Mouse (Mus musculus) bone marrow macrophage, adult 2 months (primary cell): ENCODE data around the gene Mcts1. TPM values are rescaled to one million over a fixed set of nuclear protein-coding genes. Genes with fewer than 3 reads are reported as not detected.
A peak's percentile ranks its signal among the peaks of the same experiment; 100 is the strongest.

ENCODE experiments used
- H3K27ac ChIP-seq: 2 replicates; pipeline ENCODE4 v1.5.1; 2012; ENCODE audit warnings: low read depth, low read length; ENCODE audit not compliant: insufficient read depth
- H3K4me1 ChIP-seq: 2 replicates; pipeline ENCODE4 v1.6.1; 2012; ENCODE audit warnings: low read length; ENCODE audit not compliant: control insufficient read depth, insufficient read depth
- H3K4me3 ChIP-seq: 2 replicates; pipeline ENCODE4 v1.5.1; 2012; ENCODE audit warnings: mild to moderate bottlenecking, low read length, moderate library complexity; ENCODE audit not compliant: insufficient read depth
- CTCF ChIP-seq: IDR thresholded peaks from 2 replicates; pipeline ENCODE4 v1.5.1; 2012; ENCODE audit warnings: low read depth, mild to moderate bottlenecking, low read length, moderate library complexity
- POLR2A ChIP-seq: IDR thresholded peaks from 2 replicates; pipeline ENCODE4 v1.6.1; 2012; ENCODE audit warnings: mild to moderate bottlenecking, low read depth, low read length, borderline replicate concordance
- polyA plus RNA-seq: library from polyadenylated mRNA; stranded (reverse); fragments of >200 nt; gene quantifications from 2 replicates; pipeline ENCODE4 v1.2.4, GENCODE M21; 2012; ENCODE audit not compliant: missing spikeins, insufficient read depth, insufficient read length

Mcts1 gene
- 119 and 149 TPM in 2 replicates for polyA plus RNA-seq

DNA sequence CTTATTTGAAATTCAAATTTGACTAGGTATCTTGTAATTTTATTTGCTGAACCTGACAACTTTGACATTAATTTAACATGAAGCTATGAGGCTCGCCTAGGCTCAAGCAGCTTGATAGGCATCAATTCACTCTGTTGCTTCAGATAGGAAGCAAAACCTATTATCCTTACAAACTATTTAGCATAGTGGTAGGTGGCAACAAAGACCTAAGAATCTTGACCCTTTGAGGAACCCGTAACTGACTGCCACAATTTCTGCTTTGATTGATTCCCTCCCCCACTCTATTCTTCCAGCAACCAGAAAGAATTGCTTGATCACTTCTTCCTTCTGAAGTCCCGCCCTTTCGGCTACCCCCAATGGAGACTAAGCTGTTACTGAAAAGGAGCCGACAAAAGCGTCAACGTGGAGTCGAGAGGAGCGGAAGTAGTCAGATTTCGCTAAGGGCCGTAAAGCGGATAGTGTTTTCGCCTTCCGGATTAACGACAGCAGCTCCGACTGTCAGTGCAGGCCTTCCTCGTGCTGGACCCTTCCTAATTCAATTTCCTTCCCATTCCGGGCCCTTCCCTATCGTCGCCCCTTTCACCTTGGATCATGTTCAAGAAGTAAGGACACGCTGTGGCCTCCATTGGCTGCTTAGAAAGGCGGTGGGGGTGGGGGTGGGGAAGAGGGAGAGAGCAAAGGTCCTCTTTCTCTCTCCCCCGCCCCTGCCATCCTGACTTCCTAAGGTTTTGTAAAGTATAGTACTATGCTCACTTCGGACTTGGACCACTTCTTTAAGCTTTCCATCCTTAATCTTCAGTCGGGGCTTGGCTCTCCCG is at the start of gene Mcts1:
Gene Mcts1, plus strand, starts transcription at position 402 of the 818 bp plus-strand sequence.
- TF ChIP-seq POLR2A (no peak), CTCF (no peak)
- Histone ChIP-seq H3K27ac (peak within 1 kb of the TSS; percentile 98), H3K4me3 (peak within 1 kb of the TSS; percentile 77), H3K4me1 (no peaks in the 10 kb centered on the region)

GRCm38 (mm10) chrX:38553255-38553654 is 47.1 kb upstream of the Mcts1 start:
- TF ChIP-seq CTCF, result no peak
- TF ChIP-seq POLR2A, result no peak
- H3K4me3 ChIP-seq, result no peak overlapping the region
- H3K27ac ChIP-seq, result no peak overlapping the region
- H3K4me1 ChIP-seq, result no peaks in the 10 kb centered on the region

DNA sequence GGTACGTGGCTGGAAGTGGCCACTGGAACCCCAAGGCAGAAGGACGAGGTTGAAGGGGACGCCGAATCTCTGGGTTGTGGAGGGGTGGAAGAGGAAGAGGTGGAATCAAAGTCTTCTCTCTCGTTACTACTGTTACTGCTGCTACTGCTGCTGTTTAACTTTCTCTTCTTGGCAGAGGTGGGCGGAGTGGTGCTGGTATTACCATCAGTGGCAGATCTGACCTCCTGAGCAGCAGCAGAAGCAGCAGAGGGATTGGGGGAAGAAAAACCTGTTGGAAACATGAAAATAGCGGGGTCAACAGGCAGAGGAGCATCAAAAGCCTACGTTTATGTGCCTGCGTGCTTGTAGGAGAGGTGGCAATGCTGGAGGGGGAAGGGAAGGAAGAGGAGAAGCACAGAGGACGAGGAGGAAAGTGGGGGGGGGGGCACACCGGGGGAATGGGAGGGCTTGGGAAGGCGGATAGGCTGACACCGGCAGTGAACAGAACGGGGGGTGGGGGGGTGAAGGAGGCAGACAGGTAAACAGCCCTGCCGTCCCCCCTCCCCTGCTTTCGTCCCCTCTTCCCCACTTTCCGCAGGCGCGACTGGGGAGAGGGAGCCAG is 36.3 kb upstream of the Mcts1 start:
- no peak for TF ChIP-seq POLR2A
- TF ChIP-seq CTCF, result no peak
- Histone ChIP-seq H3K27ac (peak overlapping the region; percentile 94), H3K4me3 (peak overlapping the region; percentile 74), H3K4me1 (no peaks in the 10 kb centered on the region)

DNA sequence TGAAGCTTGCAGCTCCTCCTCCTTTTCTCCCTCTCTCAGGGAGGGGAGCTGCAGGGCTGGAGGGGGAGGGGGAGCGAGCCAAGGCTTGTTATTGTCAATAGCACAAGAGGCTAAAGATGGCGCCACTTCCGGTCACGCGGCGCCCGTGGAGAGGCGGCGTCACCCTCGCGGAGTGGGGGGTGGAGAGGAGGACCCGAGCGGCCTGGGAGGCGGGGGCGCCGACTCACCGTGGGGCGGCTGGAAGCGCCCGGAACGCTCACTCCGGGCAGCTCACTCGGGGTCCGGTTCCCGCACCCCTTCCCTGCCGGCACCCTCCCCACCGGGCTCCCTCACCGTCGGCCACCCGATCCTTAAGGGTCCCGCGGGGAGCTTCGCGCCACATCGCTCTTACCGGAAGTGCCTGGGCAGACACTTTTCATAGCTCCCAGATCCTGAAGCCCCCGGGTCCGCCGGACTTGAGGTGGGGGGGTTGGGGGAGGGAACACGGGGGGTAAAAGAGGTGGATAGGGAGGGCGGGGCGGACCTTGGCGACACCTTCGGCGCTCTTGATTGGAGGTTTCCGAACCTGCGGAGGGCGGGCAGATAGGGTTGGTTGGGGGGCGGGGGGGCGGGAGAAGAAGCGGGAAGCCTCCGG is 35.7 kb upstream of the Mcts1 start:
- TF ChIP-seq CTCF, result no peak
- no peak for TF ChIP-seq POLR2A
- no peaks in the 10 kb centered on the region for H3K4me1 ChIP-seq
- peak overlapping the region; percentile 94 for H3K27ac ChIP-seq
- H3K4me3 ChIP-seq, result peak overlapping the region; percentile 77

DNA sequence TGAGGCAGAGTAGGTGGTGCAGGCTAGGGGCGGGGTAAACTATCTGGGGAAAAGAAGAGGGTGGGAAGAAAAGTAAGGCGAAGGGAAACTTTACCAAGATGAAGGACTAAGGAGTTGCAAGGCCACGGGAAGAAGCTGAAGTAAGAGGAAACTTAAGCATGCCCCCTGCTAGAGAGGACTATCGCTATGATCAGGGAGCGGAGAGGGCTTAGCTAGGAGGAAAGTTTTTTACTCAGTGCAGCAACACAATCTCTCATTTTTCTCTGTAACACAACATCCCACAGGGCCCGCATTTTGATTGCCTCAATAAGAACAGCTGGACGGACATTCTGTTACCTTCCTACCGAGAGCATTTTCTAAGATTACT is 35.2 kb upstream of the Mcts1 start:
- no peaks in the 10 kb centered on the region for H3K4me1 ChIP-seq
- TF ChIP-seq POLR2A (no peak), CTCF (no peak)
- H3K4me3 ChIP-seq, result peak overlapping the region; percentile 77
- peak overlapping the region; percentile 65 for H3K27ac ChIP-seq

DNA sequence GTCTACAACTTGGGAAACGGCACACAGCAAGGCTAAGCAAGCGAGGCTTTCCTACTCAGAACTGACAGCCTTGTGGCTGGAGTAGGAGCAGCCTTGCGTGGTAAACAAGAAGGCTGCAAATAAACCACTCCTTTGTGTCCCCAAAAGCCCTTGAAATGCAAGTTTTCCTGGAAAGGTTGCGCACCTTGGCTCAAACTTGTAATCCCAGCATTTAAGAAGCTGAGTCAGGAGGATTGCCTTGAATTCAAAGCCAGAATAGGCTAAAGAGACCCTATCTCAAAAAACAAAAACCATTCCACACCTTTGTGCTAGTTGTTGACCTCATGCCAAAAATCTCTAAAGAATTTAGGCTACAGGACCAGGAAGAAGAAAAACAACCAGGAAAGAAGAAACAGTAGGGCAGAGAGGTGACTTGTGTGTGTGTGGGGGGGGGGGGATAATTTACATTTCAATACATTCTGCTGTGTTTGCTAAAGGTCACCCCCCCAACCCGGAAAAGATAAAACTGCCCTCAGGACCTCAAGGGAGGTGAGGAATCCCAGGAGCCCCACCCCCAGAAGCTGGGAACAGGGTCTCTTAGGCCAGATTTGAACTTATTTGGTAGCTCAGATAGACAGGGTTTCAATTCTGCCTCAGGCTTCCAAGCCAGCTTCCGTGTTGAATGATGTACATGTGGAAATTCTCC is 33.7 kb upstream of the Mcts1 start:
- H3K4me3 ChIP-seq, result no peak overlapping the region
- H3K27ac ChIP-seq, result no peak overlapping the region
- H3K4me1 ChIP-seq, result no peaks in the 10 kb centered on the region
- no peak for TF ChIP-seq CTCF
- TF ChIP-seq POLR2A, result no peak

GRCm38 (mm10) chrX:38576078-38576477 is 24.3 kb upstream of the Mcts1 start, which contains the start of gene Cul4b:
TSS of gene Cul4b (minus strand) at chrX:38576196.
- Histone ChIP-seq H3K4me3 (no peak within 1 kb of the TSS), H3K27ac (no peak within 1 kb of the TSS), H3K4me1 (no peaks in the 10 kb centered on the region)
- TF ChIP-seq POLR2A (no peak), CTCF (no peak)

GRCm38 (mm10) chrX:38581140-38581539 is 19.2 kb upstream of the Mcts1 start:
- peaks cover 10% of the 10 kb centered on the region for H3K4me1 ChIP-seq
- TF ChIP-seq POLR2A (no peak), CTCF (no peak)
- no peak overlapping the region for H3K4me3 ChIP-seq
- peak overlapping the region; percentile 72 for H3K27ac ChIP-seq

DNA sequence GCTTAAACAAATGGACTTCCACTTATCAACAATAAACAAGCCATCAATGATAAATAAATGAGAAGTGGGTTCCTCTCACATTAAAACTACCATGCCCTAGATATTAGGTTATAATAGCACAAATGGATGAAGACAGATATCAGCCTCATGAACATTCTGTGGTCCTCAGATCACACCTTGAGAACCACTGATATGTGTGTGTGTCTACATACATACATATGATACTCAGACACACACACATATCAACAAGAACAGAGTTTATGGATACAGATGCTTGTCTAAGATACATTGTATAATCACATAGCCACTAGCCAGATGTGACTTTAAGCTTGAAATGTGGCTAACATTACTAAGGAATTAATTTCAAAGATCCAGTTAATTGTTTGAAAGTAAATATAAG is 17.1 kb upstream of the Mcts1 start:
- Histone ChIP-seq H3K27ac (no peak overlapping the region), H3K4me3 (no peak overlapping the region), H3K4me1 (peaks cover 10% of the 10 kb centered on the region)
- TF ChIP-seq CTCF, result no peak
- no peak for TF ChIP-seq POLR2A

DNA sequence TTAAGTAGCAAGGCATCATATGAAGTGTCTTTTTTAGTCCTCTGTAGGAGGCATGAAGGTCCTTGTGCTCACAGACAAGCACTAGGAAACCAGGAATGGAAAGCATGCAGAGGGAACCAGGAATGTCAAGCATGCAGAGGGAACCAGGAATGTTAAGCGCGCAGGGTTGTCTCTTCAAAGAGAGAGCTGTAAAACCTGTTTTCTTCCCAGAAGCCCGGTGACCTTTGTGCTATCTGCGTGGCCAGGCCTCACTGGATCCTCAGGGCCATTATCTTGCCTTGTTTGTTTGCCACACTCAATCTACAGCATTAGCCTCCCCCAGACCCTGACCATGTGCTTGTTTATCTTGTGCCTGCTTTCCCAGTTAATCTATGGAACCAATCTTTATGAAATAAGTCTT is 10.6 kb upstream of the Mcts1 start:
- TF ChIP-seq CTCF (no peak), POLR2A (no peak)
- Histone ChIP-seq H3K27ac (no peak overlapping the region), H3K4me3 (no peak overlapping the region), H3K4me1 (peaks cover 2% of the 10 kb centered on the region)
